Mouse (Mus musculus) kidney, postnatal 4 days (tissue): ENCODE data around the gene Ryr3.

Experiments
- DNase-seq, 2 experiments: peaks; one replicate each; pipeline ENCODE4 v3.0.0; 2021; ENCODE audit warnings: mixed read lengths in 2 of 2

The Ryr3 gene

GRCm38 (mm10) chr2:112909142-112909541 is 307.8 kb downstream of the Ryr3 start:
- DNase-seq = no peak

GRCm38 (mm10) chr2:112900747-112901146 is 316.1 kb downstream of the Ryr3 start:
- no peak for DNase-seq

GRCm38 (mm10) chr2:112884456-112885114 is 332.3 kb downstream of the Ryr3 start:
- DNase-seq = no peak

GRCm38 (mm10) chr2:112881805-112882204 is 335.1 kb downstream of the Ryr3 start:
- DNase-seq = no peak

- DNase-seq = no peak
Measured at GRCm38 (mm10) chr2:112881376-112881775, 335.5 kb downstream of the Ryr3 start.

- no peak for DNase-seq
Measured at GRCm38 (mm10) chr2:112877404-112877803, 339.5 kb downstream of the Ryr3 start.

- no peak for DNase-seq
Measured at GRCm38 (mm10) chr2:112866043-112866551, 350.8 kb downstream of the Ryr3 start.

GRCm38 (mm10) chr2:112861792-112862191 is 355.1 kb downstream of the Ryr3 start:
- no peak for DNase-seq

- no peak for DNase-seq
Measured at GRCm38 (mm10) chr2:112845583-112846512, 371.0 kb downstream of the Ryr3 start.

GRCm38 (mm10) chr2:112842877-112843276 is 374.0 kb downstream of the Ryr3 start:
- DNase-seq = peak; percentile 68 to 76

GRCm38 (mm10) chr2:112831423-112832305 is 385.2 kb downstream of the Ryr3 start:
- peak in 1 of 2 experiments; percentile 9 for DNase-seq

- no peak for DNase-seq
Measured at GRCm38 (mm10) chr2:112826571-112826970, 390.3 kb downstream of the Ryr3 start.

GRCm38 (mm10) chr2:112822721-112823120 is 394.2 kb downstream of the Ryr3 start:
- DNase-seq = peak; percentile 5 to 16

GRCm38 (mm10) chr2:112819059-112819458 is 397.8 kb downstream of the Ryr3 start:
- DNase-seq = no peak

GRCm38 (mm10) chr2:112816976-112817375 is 399.9 kb downstream of the Ryr3 start:
- DNase-seq = no peak

- no peak for DNase-seq
Measured at GRCm38 (mm10) chr2:112815960-112816359, 400.9 kb downstream of the Ryr3 start.

- DNase-seq = peak; percentile 17 to 21
Measured at GRCm38 (mm10) chr2:112812637-112813402, 404.1 kb downstream of the Ryr3 start.

GRCm38 (mm10) chr2:112806015-112806414 is 410.9 kb downstream of the Ryr3 start:
- no peak for DNase-seq

- DNase-seq = peak; percentile 73 to 75
Measured at GRCm38 (mm10) chr2:112799995-112800353, 416.9 kb downstream of the Ryr3 start.

- DNase-seq = peak; percentile 8 to 9
Measured at GRCm38 (mm10) chr2:112799351-112799994, 417.4 kb downstream of the Ryr3 start.

GRCm38 (mm10) chr2:112781631-112782030 is 435.3 kb downstream of the Ryr3 start:
- no peak for DNase-seq
